Mouse (Mus musculus) heart, postnatal 14 days (tissue): ENCODE results near the gene Tmem43. TPM values are rescaled to one million over a fixed set of nuclear protein-coding genes. Genes with fewer than 3 reads are reported as not detected.
"Not testable (repeated sequence)": the region's sequence is repeated elsewhere in the genome, so short reads cannot be mapped to it uniquely, and the experiment has no call there.

ENCODE experiments used
- DNase-seq, 2 experiments: peaks; one replicate each; pipeline ENCODE4 v3.0.0; 2021 to 2022
- intact Hi-C: fragments of 180-260 bp; cut with DNase I; formaldehyde crosslinking; loops from one replicate; pipeline ENCODE4 v1.15.1; 2025
- long read RNA-seq, 2 experiments: library from polyadenylated mRNA; stranded (forward); transcript quantifications; one replicate each; pipeline ENCODE4 v2.0.0; 2021
- total RNA-seq, 2 experiments: library from RNA; stranded (reverse); gene quantifications; 2 replicates each; pipeline ENCODE4 v1.2.3; 2021

Gene Tmem43
- total RNA-seq: 10 to 100 TPM; 24.3 to 24.9 TPM
- long read RNA-seq, experiment 1, transcript Tmem43-201 (12 exons, 2,903 nt): major isoform, 20 of 25 reads
- long read RNA-seq, experiment 1, partial matches to known transcripts: 2 of 25 reads
- long read RNA-seq, experiment 1, other reads (novel, unspliced or antisense): 3 of 25 reads
- long read RNA-seq, experiment 2, transcript Tmem43-201 (12 exons, 2,903 nt): major isoform, 28 of 32 reads
- long read RNA-seq, experiment 2, partial matches to known transcripts: 3 of 32 reads
- long read RNA-seq, experiment 2, other reads (novel, unspliced or antisense): 1 of 32 reads

- intact Hi-C loops: no loop called here
Observed at GRCm38 (mm10) chr6:91472868-91473804, at the start of gene Tmem43, which contains the start of gene Chchd4. TSS of gene Tmem43 (plus strand) at chr6:91473703. TSS of gene Chchd4 (minus strand) at chr6:91473546.

GRCm38 (mm10) chr6:91424151-91424550 lies 49.4 kb upstream of the Tmem43 start:
- no peak for DNase-seq
- intact Hi-C loops: no loop called here

More at GRCm38 (mm10) chr6:91472868-91473804, at the start of gene Tmem43, which contains the start of gene Chchd4:
- DNase-seq: peak; percentile 98

GRCm38 (mm10) chr6:91440474-91441144 lies 32.9 kb upstream of the Tmem43 start:
- DNase-seq: peak; percentile 91 to 98
- intact Hi-C loops: no loop called here

- intact Hi-C loops: no loop called here
- no peak for DNase-seq
Observed at GRCm38 (mm10) chr6:91441145-91441662, 32.3 kb upstream of the Tmem43 start.

- intact Hi-C loops: no loop called here
- DNase-seq: no peak
Observed at GRCm38 (mm10) chr6:91445316-91445715, 28.2 kb upstream of the Tmem43 start.

GRCm38 (mm10) chr6:91449472-91450225 lies 23.9 kb upstream of the Tmem43 start:
- no peak for DNase-seq

GRCm38 (mm10) chr6:91452056-91452455 lies 21.4 kb upstream of the Tmem43 start:
- intact Hi-C loops: no loop called here
- DNase-seq: no peak

More at GRCm38 (mm10) chr6:91449472-91450225, 23.9 kb upstream of the Tmem43 start:
- intact Hi-C loops: no loop called here

GRCm38 (mm10) chr6:91454546-91454945 lies 19.0 kb upstream of the Tmem43 start:
- intact Hi-C loops: no loop called here
- DNase-seq: no peak

- intact Hi-C loops: no loop called here
- no peak for DNase-seq
Observed at GRCm38 (mm10) chr6:91459471-91459870, 14.0 kb upstream of the Tmem43 start.

- intact Hi-C loops: no loop called here
- DNase-seq: no peak
Observed at GRCm38 (mm10) chr6:91465756-91466155, 7.7 kb upstream of the Tmem43 start.

GRCm38 (mm10) chr6:91467106-91467505 lies 6.4 kb upstream of the Tmem43 start:
- intact Hi-C loops: no loop called here
- no peak for DNase-seq

GRCm38 (mm10) chr6:91470712-91471111 lies 2.8 kb upstream of the Tmem43 start:
- no peak for DNase-seq
- intact Hi-C loops: no loop called here

GRCm38 (mm10) chr6:91471427-91471826 lies 2.1 kb upstream of the Tmem43 start:
- DNase-seq, intact Hi-C loops: not testable (repeated sequence)

GRCm38 (mm10) chr6:91472319-91472718 lies 1.2 kb upstream of the Tmem43 start:
- no peak for DNase-seq
- intact Hi-C loops: no loop called here

GRCm38 (mm10) chr6:91473805-91474440 lies 420 bp downstream of the Tmem43 start:
- intact Hi-C loops: no loop called here

GRCm38 (mm10) chr6:91474441-91475190 lies 1.1 kb downstream of the Tmem43 start:
- DNase-seq: peak; percentile 23 to 34
- intact Hi-C loops: no loop called here

More at GRCm38 (mm10) chr6:91473805-91474440, 420 bp downstream of the Tmem43 start:
- no peak for DNase-seq

- intact Hi-C loops: no loop called here
- no peak for DNase-seq
Observed at GRCm38 (mm10) chr6:91476541-91476940, 3.0 kb downstream of the Tmem43 start.

GRCm38 (mm10) chr6:91483371-91483770 lies 9.9 kb downstream of the Tmem43 start:
- DNase-seq: no peak
- intact Hi-C loops: no loop called here
